Mouse (Mus musculus): ENCODE results near the gene Asf1b.

The Asf1b gene

GRCm38 (mm10) chr8:84019738-84020137, 64.4 kb downstream of the Asf1b start:
- no peak for DNase-seq (ENCODE audit: low spot score)
